Comparison of ENCODE assay signal across 15 mouse cellular contexts in genomic region chr6:13514126-13514525, GRCm38 (mm10).
"Had no signal": no experiment of that assay in that cellular context is flagged by ENCODE, and none has a peak within 500 bp of the region (broad histone marks: within the 10 kb centered on the region; RNA-seq: fewer than 3 reads in every experiment).

No protein-coding gene starts in this region.

- H3K4me3 ChIP-seq: neural tube, embryonic 15.5 days; stomach, embryonic 15.5 days had no signal

- H3K9me3 ChIP-seq: neural tube, embryonic 15.5 days; stomach, embryonic 15.5 days had no signal

- H3K36me3 ChIP-seq: neural tube, embryonic 15.5 days; stomach, embryonic 15.5 days had no signal

- H3K4me2 ChIP-seq: neural tube, embryonic 15.5 days; stomach, embryonic 15.5 days had no signal

- H3K4me1 ChIP-seq: neural tube, embryonic 15.5 days; stomach, embryonic 15.5 days had no signal

- H3K27ac ChIP-seq: neural tube, embryonic 15.5 days; stomach, embryonic 15.5 days; stomach, postnatal 0 days had no signal

- H3K9ac ChIP-seq: neural tube, embryonic 15.5 days; stomach, embryonic 15.5 days had no signal

- H3K27me3 ChIP-seq: neural tube, embryonic 15.5 days; stomach, embryonic 15.5 days had no signal

- DNase-seq: retina, postnatal 1 day; right cerebral cortex, adult 18-20 months; right cerebral cortex, postnatal 14 days; right cerebral cortex, postnatal 25 days; right cerebral cortex, postnatal 4 days; spleen, adult 18-20 months; thymus, adult 18-20 months; thymus, adult 2 months; thymus, postnatal 14 days; thymus, postnatal 25 days; thymus, postnatal 36 days; thymus, postnatal 4 days had no signal
